Mouse (Mus musculus) myocyte (in vitro differentiated cells): ENCODE results near the gene Rab20.

Experiments
- MAX ChIP-seq: IDR thresholded peaks from one replicate; pipeline ENCODE4 v1.6.1; 2011; ENCODE audit warnings: low read depth, mild to moderate bottlenecking, control low read depth
- POLR2AphosphoS2 ChIP-seq: IDR thresholded peaks from one replicate; pipeline ENCODE4 v1.6.1; 2011; ENCODE audit warnings: low read depth, control low read depth; ENCODE audit not compliant: insufficient read length
- TCF12 ChIP-seq: IDR thresholded peaks from one replicate; pipeline ENCODE4 v1.6.1; 2011; ENCODE audit warnings: mild to moderate bottlenecking, control low read depth; ENCODE audit not compliant: poor library complexity, insufficient read depth, severe bottlenecking

DNA sequence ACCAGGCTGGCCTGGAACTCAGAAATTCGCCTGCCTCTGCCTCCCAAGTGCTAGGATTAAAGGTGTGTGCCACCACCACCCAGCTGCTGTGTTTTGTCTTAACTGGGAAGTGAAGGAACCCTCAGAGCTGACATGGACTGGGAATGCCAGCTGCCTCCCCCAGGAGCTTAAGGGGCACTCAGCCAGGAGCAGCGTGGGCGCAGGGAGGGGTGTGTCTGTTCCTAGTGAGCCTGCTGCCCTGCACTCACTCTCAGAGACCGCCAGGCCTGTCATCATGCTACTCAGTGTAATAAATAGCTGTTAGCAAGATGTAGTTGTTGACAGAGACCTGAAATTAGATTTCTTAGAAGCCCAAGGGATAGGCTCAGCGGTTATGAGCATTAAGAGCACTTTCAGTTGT is 32.5 kb upstream of the Rab20 start:
- TF ChIP-seq TCF12 (no peak), POLR2AphosphoS2 (no peak), MAX (no peak)
